Mouse (Mus musculus): Measurements from ENCODE around the gene Chia1. TPM values are rescaled to one million over a fixed set of nuclear protein-coding genes. Genes with fewer than 3 reads are reported as not detected.

Gene Chia1
- total and polyA plus RNA-seq, 3 experiments, result not detected

- no peak for DNase-seq (ENCODE audit: low read depth, low spot score)
- H3K9ac ChIP-seq (ENCODE audit: control insufficient read depth, low read depth, low read length, poor library complexity, severe bottlenecking), result no peak overlapping the region
- TF ChIP-seq POLR2A (IDR thresholded peaks at IDR 0.05; ENCODE audit: control insufficient read depth in 1 of 2, insufficient read depth in 1 of 2, low read depth in 1 of 2, low read length in 2 of 2, poor library complexity in 1 of 2), result no peak
- no peak for TF ChIP-seq TCF12 (IDR thresholded peaks at IDR 0.05; ENCODE audit: low read depth, low read length)
- TF ChIP-seq GABPA (IDR thresholded peaks at IDR 0.05; ENCODE audit: low read depth, low read length), result no peak
- TF ChIP-seq MYC (IDR thresholded peaks at IDR 0.05; ENCODE audit: low read depth, low read length), result no peak
- H3K4me1 ChIP-seq (ENCODE audit: control insufficient read depth in 1 of 2, insufficient read depth in 2 of 2, low read length in 2 of 2), result no peaks in the 10 kb centered on the region
- H3K9me3 ChIP-seq (replicated peaks; ENCODE audit: insufficient read depth, low read length), result no peaks in the 10 kb centered on the region
- H3K4me3 ChIP-seq (ENCODE audit: control insufficient read depth in 1 of 2, insufficient read depth in 1 of 2, low read depth in 2 of 2, low read length in 2 of 2), result no peak overlapping the region
- H3K36me3 ChIP-seq (ENCODE audit: control insufficient read depth in 1 of 2, insufficient read depth in 2 of 2, low read length in 2 of 2), result no peaks in the 10 kb centered on the region
- H3K27ac ChIP-seq (ENCODE audit: control insufficient read depth, low read depth, low read length), result no peak overlapping the region
- no peaks in the 10 kb centered on the region; a peak in 1 of 4 replicates for H3K27me3 ChIP-seq (ENCODE audit: control insufficient read depth in 1 of 2, insufficient read depth in 2 of 2, low read length in 2 of 2)
- no peaks in the 10 kb centered on the region for H3K79me2 ChIP-seq (ENCODE audit: control insufficient read depth, insufficient read depth, low read length, poor library complexity)
Observed at GRCm38 (mm10) chr3:106154413-106154812, 41.4 kb downstream of the Chia1 start.

GRCm38 (mm10) chr3:106167464-106167863, 54.4 kb downstream of the Chia1 start, which contains the start of gene Chil3:
Gene Chil3, minus strand, starts transcription at chr3:106167564.
- H3K36me3 ChIP-seq (ENCODE audit: control insufficient read depth in 1 of 2, insufficient read depth in 2 of 2, low read length in 2 of 2), result no peaks in the 10 kb centered on the region
- no peak within 1 kb of the TSS for H3K4me3 ChIP-seq (ENCODE audit: control insufficient read depth in 1 of 2, insufficient read depth in 1 of 2, low read depth in 2 of 2, low read length in 2 of 2)
- DNase-seq (ENCODE audit: low read depth, low spot score), result no peak
- TF ChIP-seq RCOR1 (IDR thresholded peaks at IDR 0.05; ENCODE audit: low read depth, low read length), result no peak
- TF ChIP-seq GABPA (IDR thresholded peaks at IDR 0.05; ENCODE audit: low read depth, low read length), result no peak
- no peak for TF ChIP-seq CTCF (IDR thresholded peaks at IDR 0.05 in 2 of 3, conservative IDR thresholded peaks at IDR 0.05 in 1 of 3; ENCODE audit: control insufficient read depth in 1 of 3, insufficient read depth in 1 of 3, low read depth in 2 of 3, low read length in 3 of 3, poor library complexity in 1 of 3, severe bottlenecking in 1 of 3)
- TF ChIP-seq ZKSCAN1 (IDR thresholded peaks at IDR 0.05; ENCODE audit: low read depth, low read length), result no peak
- no peak for TF ChIP-seq NRF1 (IDR thresholded peaks at IDR 0.05; ENCODE audit: insufficient read depth, low read depth, low read length, poor library complexity, severe bottlenecking)
- TF ChIP-seq MXI1 (IDR thresholded peaks at IDR 0.05; ENCODE audit: low read depth, low read length), result no peak
- no peak for TF ChIP-seq MAFK (IDR thresholded peaks at IDR 0.05; ENCODE audit: borderline replicate concordance, low read depth, low read length)
- TF ChIP-seq ZMIZ1 (IDR thresholded peaks at IDR 0.05; ENCODE audit: low read depth, low read length), result no peak
- TF ChIP-seq TAL1 (IDR thresholded peaks at IDR 0.05; ENCODE audit: low read length), result no peak
- TF ChIP-seq EP300 (IDR thresholded peaks at IDR 0.05; ENCODE audit: low read depth in 1 of 2, low read length in 2 of 2), result no peak
- TF ChIP-seq GATA1 (IDR thresholded peaks at IDR 0.05; ENCODE audit: low read depth, low read length), result no peak
- TF ChIP-seq E2F4 (IDR thresholded peaks at IDR 0.05; ENCODE audit: borderline replicate concordance, low read depth, low read length), result no peak
- no peak for TF ChIP-seq KAT2A (conservative IDR thresholded peaks at IDR 0.05; ENCODE audit: low read depth, low read length)
- no peak for TF ChIP-seq HCFC1 (IDR thresholded peaks at IDR 0.05; ENCODE audit: low read depth, low read length)
- no peak for TF ChIP-seq SIN3A (IDR thresholded peaks at IDR 0.05; ENCODE audit: low read length)
- no peak for TF ChIP-seq TCF12 (IDR thresholded peaks at IDR 0.05; ENCODE audit: low read depth, low read length)
- TF ChIP-seq BHLHE40 (IDR thresholded peaks at IDR 0.05; ENCODE audit: borderline replicate concordance, low read depth, low read length), result no peak
- no peak for TF ChIP-seq POLR2A (IDR thresholded peaks at IDR 0.05; ENCODE audit: control insufficient read depth in 1 of 2, insufficient read depth in 1 of 2, low read depth in 1 of 2, low read length in 2 of 2, poor library complexity in 1 of 2)
- TF ChIP-seq ELF1 (IDR thresholded peaks at IDR 0.05; ENCODE audit: low read depth, low read length), result no peak
- H3K27ac ChIP-seq (ENCODE audit: control insufficient read depth, low read depth, low read length), result no peak within 1 kb of the TSS
- no peak within 1 kb of the TSS for H3K9ac ChIP-seq (ENCODE audit: control insufficient read depth, low read depth, low read length, poor library complexity, severe bottlenecking)
- no peaks in the 10 kb centered on the region for H3K27me3 ChIP-seq (ENCODE audit: control insufficient read depth in 1 of 2, insufficient read depth in 2 of 2, low read length in 2 of 2)
- H3K9me3 ChIP-seq (replicated peaks; ENCODE audit: insufficient read depth, low read length), result no peaks in the 10 kb centered on the region
- no peaks in the 10 kb centered on the region for H3K4me1 ChIP-seq (ENCODE audit: control insufficient read depth in 1 of 2, insufficient read depth in 2 of 2, low read length in 2 of 2)
- H3K79me2 ChIP-seq (ENCODE audit: control insufficient read depth, insufficient read depth, low read length, poor library complexity), result no peaks in the 10 kb centered on the region
